Mouse (Mus musculus) spleen, postnatal 4 days (tissue): ENCODE measurements around the gene Micu2.
A peak's percentile ranks its signal among the peaks of the same experiment; 100 is the strongest.

ENCODE experiments used
- DNase-seq, 2 experiments: peaks; one replicate each; pipeline ENCODE4 v3.0.0; 2022; ENCODE audit warnings: low spot score in 2 of 2

Micu2 gene

DNA sequence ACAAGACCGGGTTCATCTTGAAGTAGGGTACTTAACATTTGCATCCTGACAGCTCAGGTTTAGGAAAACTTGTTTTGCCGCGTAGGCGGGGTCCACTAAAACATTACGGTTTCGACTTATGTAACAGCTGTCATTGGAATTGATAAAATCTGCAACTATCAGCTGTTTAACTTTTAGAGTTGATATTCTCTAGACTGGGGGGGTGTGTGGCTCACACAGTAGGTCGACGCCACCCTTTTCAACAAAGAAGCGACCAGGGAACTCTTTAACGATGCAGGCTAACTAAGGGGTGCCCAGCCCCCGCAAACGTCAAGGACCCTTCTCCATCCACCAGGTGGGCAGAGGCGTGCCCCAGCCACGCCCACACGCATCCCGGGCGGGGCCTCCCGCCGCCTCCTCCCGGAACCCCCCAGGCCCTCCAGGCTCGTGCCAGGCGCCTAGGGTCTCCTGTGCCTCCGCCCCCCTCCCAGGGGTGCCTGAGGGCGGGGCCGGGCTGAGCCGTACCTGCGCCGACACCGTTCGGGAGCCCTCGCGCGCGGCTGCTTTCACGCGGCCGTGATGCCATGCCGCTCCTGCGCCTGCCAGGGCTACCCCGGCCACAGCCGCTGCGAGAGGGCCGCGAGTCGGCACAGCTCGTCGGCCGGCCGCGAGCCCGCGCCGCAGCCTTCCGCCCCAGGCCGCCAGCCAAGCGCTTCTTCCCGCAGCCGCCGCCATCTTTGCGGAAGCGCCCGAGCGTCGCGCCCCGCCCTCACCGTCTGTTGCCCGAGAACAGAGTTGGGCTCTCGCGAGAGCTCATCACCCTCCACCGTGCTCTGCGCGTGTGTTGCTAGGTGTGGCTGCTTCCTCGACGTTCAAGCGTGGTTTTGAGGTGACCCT is at the start of gene Micu2:
TSS of gene Micu2 (minus strand) at position 737 of the 876 bp plus-strand sequence.
- peak; percentile 80 to 90 for DNase-seq

GRCm38 (mm10) chr14:58046639-58047284 is 47.7 kb upstream of the Micu2 start:
- DNase-seq: no peak

DNA sequence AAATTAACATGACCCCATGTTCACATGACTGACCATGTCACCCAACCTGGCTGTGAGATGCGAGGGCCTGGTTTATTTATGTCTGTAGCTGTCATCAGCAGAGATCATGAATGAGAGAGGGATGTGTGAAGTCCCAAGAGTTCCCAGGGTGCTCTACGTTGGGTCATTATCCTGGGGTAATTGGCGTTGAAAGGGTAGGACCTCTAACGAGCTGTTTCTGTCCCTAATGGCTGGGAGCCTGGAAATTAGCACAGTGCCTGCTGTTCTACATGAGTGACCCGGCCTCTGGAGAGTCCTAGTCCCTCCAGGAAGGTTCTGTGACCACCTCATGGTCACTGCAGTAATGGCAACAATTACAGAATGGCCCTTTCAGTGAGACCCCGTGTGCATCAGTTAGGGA is 37.1 kb upstream of the Micu2 start:
- no peak for DNase-seq

DNA sequence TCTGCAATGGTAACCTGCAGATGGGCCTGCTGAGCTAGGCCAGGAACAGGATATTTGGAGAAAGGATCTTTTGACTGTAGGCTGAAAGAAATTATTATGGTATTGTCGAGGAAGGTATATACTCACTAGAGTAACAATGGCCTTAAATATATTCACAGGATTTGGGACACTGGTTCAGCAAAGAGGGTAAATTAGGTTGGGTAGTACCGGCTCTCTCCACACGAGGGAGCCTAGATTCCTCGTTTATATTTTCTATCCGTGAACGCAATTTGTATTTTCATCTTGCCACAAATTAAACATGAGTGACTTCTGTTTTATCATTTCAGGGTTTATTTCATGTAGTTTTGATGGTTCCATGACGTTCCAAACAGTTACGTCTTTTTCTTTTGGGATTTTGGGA is 35.5 kb upstream of the Micu2 start:
- DNase-seq: peak in 1 of 2 experiments; percentile 68

DNA sequence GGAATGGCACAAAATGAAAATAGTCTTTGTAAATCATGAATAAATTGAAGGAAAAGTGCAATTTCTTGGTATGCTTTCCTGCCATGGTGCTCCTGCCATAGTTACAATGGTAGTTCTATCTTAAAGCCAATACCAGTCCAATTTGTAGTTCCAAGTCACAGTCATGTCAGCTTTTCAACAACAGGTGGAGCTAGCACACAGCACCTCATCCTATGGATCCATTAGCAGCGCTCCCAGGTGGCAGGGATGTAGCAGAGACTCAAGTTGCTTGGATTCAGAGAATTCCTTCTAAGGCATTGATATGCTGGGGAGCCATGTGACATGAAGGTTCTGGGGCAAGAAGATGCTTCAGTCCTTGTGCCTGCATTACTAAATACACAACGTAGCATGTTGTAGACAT is 19.8 kb upstream of the Micu2 start:
- no peak for DNase-seq

DNA sequence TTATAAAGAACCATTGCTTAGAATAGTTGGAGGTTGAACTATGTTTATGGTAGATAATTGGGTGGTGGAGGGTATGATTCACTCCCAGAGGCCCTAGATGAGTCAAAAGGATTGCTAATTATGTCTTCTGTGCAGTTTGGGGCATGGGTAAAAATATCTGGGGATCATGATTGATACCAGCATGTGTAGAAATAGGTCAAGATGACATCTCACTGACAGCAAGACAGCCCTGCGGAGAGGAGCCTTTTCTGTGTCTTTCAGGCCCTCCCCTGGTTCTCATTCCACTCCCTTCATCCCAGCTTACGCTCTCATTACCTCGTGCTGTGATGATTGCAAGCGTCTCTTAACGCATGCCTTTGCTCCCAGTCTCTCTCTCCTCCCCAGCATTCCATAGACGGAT is 4.8 kb upstream of the Micu2 start:
- no peak for DNase-seq

GRCm38 (mm10) chr14:58002161-58002560 is 3.1 kb upstream of the Micu2 start:
- DNase-seq: no peak

GRCm38 (mm10) chr14:57999402-57999734 is 306 bp upstream of the Micu2 start:
- DNase-seq: no peak

GRCm38 (mm10) chr14:57997431-57997830 is 1.6 kb downstream of the Micu2 start:
- no peak for DNase-seq

DNA sequence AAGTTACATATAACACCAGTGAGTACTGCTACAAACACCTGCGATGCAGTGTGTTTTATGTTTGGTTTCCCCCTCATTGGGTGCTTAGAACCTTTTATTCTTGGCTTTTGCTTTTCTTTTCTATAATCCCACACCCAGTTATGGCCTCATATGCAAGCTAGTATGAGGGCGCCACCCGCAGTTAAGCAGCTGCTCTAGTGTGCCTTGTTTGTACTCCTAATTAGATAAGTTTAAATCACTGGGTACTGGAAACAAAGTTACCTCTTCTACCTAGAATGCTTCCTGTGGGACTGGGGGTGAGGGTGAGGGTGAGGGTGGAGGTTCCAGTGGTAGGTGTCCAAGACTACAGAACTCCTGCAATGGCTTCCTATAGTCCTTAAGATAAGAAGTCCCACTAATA is 2.9 kb downstream of the Micu2 start:
- DNase-seq: no peak

DNA sequence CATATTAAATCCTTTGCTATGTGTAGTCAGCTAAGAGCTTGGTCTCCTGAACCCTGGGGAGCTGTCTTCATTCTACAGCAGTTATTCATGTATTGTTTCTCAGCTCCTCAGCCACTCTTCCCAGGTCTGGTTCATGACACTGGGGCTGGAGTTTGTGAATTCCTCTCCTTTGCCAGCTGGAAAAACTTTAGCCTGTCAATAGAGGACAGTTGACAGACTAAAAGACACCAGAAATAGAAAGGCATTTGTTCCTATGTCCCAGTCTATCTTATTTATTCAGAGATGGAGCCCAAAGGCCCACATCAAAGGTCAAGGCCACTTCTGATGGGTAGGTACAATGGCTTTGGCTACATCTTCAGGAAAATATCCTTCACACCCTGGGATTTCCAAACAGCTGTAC is 7.3 kb downstream of the Micu2 start:
- no peak for DNase-seq

- no peak for DNase-seq
Observed at GRCm38 (mm10) chr14:57989162-57989561, 9.9 kb downstream of the Micu2 start.

DNA sequence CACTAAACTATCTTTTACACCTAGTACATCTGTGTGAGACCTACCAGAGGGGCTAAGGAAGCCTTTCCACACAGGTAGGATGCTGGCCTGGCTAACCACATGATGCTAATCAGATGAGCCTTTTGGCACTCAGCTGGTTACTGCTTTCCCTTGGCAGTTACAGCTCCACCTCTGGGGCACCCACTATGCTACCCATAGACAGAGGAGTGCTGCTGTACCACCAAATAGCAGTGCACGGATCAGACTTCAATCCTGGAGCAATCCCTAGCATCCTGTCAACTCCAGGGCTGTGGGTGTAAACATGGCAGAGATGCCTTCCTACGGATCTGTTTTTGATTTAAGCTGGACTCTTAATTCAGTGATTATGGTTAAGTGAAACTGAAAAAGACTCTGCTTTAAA is 13.3 kb downstream of the Micu2 start:
- no peak for DNase-seq

GRCm38 (mm10) chr14:57982450-57982849 is 16.6 kb downstream of the Micu2 start:
- no peak for DNase-seq

DNA sequence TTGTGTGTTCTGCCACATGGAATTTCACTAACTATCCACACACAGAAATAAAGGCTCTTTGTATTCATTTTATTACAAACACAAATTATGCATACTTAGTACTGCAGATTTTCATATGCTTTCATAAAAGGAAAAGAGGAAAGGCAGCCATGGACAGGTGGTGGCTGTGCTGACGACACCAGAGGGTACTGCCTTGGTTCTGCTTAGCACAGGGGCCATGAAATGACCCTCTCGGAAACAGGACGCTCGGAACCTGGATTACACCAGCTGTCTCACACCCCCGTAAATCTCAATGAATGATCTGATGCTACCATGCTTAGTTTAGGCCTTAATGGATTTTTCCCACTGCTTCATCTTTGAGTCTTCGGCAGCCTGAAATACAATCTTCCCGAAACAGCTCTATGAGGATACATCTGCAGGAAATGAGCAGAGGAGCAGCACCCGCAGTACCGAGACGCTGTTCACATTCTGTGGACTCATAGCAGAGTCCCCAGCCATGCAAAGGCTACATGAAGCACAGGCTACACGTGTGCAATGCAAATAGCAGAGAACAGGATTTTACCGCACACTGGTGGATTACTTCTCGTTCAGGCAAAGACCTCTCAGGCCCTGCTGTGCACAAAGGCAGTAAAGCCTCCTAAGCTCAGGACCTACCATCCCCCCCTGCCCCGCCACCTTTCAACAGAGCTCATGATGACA is 17.2 kb downstream of the Micu2 start:
- DNase-seq: no peak

DNA sequence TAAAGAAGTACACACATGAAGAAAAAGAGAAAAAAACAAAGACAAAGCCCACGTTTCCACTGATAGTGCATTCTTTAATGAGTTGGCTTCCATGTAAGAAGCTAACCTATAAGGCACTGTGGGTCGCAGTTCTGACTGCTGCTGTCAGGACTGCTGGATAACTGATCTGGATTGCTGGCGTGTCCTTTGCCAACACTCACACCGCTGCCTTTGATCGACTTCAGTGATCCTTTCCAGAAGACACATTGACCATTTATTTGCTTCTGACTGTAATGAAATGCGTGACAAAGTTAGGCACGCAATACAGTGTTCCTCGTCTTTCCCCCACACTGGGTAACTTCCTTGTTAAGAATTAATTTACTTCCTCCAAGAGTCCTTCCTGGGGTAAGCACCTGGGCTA is 18.3 kb downstream of the Micu2 start:
- no peak for DNase-seq

DNA sequence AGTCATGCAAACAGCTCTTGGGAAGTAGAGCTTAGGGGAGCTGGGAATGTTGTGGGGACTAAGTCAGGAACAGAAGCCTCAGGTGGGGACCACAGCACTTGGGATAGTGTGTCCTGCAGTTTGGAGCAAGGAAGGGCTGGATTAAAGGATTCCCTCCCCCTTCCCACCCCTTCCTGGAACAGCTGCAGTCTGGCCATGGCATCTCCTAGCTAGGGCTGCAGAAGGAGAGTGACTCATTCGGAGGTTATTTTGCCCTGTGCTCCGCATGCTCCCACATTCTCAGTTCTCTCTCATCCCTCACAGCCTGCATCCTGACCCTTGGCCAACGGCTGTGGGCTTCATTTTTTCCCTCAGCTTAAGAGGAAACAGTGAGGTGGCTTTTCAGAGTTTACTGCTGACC is 18.9 kb downstream of the Micu2 start:
- DNase-seq: no peak

DNA sequence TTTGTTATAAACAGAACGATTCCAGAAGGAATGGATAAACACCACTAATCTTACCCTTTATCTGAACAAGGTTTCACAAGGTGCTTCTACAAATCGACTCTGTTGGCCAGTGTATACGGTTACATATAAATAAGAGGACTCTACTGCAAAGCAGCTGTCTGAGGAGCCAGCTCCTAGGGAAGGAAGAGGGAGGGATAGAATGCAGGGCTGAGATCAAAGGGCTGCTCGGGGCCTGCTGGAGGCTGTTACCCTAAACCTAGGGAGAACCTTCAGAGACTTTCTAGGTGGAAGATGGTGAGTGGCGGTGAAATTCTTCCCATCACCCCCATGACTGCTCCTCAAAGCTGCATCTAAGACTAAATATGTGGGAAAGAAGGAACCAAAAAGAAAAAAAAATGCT is 20.9 kb downstream of the Micu2 start:
- no peak for DNase-seq

DNA sequence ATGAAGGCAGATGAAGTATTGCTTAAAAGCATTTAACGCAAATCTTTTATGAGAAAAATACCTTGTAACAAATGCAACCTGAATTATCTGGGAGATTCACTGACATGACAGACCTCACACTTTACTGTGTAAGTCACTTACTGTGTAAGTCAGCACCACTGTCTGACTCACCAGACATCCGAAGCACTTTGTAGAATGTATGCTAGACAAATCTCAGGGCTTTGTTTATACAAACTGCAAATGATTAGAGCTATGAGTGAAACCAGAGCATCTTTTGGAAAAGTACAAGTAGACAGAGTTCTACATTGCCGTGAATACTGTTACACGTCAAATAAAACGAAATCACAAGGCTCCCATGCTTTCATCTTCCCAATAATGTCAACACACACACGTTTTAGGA is 23.4 kb downstream of the Micu2 start:
- DNase-seq: no peak

- no peak for DNase-seq
Observed at GRCm38 (mm10) chr14:57971986-57972525, 27.0 kb downstream of the Micu2 start.

- DNase-seq: no peak
Observed at GRCm38 (mm10) chr14:57968873-57969272, 30.2 kb downstream of the Micu2 start.

DNA sequence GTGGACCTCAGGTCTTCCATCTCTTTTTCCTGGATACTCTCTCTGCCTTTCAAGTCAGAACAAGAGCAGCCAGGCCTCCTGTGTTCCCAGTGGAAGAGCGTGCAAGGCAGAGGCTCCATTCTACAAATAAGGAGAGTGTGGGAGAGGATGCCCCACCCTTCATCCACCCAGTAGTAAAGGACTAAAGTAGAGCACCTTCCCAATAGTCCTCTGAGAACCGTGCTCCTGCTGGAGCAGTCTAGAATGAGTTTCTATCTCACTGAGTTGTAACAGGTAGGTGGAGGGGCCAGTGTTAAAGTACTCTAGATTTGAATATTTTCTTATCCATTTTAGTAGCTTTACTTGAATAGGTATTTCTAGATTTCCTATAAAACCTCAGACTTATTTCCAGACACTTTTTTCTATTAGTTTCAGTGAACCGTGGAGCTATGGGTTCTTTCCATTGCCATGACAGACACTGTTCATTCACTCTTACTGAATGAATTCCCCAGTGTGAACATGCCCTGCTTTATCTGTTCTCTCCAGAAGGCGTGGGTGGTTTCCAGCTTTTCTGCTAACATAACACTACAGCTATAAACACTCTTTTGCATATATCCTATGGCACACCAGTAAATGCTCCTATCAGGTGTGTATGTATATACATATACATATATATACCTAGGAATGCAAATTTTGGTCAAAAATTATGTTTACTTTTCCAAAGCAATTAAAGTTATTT is 31.8 kb downstream of the Micu2 start:
- DNase-seq: peak in 1 of 2 experiments; percentile 32
